Mouse (Mus musculus) thymus, postnatal 4 days (tissue): ENCODE measurements around the gene Mttp.

ENCODE experiments used
- DNase-seq: peaks from one replicate; pipeline ENCODE4 v3.0.0; 2021

Mttp gene

DNA sequence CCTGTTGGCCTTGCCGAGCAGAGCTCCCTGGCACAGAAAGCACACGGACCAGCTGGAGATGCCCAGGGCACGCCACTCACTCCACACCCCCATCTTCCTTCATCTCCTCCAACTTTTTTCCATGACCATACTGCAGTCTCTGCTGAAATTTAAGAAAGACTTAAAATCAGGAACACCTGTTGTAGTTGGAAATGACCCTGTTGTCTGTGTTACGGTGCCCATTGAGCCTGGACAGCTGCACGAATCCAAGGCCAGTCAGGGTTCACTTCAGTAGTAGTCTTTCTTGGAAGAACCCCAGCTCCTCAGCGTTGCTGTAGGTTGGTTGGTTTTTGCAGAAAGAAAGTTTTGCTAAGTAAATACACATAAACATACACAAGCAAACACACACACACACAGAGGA is 95.2 kb downstream of the Mttp start:
- no peak for DNase-seq

DNA sequence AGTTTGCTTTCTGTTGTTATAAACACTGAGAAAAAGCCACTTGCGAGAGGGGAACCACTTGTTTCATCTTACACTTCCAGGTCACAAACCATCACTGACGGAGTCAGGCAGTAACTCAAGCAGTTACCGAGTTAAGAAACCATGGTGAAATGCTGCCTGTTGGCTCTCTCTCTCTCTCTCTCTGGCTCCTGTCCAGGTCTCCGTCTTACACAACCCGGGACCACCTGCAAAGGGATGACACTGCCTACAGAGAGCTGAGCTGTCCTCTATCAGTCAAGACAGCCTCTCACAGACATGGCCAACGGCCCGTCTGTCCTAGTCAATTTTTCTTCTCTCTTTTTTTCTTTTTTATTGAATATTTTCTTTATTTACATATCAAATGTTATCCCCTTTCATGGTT is 101.5 kb downstream of the Mttp start:
- no peak for DNase-seq

DNA sequence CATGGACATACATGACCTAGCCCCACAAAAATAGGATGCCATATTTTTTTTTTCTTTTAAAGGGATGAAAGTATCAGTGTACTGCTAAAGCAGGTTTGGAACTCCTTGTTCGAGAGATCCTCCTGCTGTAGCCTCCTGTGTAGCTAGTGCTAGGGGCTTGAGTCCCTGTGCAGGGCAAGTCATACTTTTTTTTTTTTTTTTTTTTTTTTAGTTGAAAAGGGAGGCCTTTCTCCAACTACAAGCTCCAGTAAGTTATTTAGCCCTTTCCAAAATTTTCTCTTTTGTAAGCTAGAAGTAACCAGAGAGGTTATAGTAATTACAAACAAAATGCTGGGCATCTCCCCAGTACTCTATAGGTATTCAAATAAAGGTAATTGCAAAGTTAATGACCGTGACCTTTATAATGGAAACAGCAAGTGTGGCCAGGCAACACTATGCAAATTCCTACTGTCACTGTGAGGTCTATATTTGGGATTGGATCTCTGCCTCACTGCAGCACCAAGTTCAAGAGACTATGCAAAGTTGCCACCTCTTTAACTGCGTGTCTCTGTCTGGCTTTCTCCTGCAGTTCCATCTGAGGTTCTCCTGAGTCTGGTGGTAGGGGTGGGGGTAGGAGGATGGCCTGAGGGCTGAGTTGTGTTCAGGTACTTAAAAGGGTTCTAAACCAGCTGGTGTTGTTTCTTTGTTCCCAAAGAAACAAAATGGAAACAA is 103.0 kb downstream of the Mttp start:
- DNase-seq, result no peak

DNA sequence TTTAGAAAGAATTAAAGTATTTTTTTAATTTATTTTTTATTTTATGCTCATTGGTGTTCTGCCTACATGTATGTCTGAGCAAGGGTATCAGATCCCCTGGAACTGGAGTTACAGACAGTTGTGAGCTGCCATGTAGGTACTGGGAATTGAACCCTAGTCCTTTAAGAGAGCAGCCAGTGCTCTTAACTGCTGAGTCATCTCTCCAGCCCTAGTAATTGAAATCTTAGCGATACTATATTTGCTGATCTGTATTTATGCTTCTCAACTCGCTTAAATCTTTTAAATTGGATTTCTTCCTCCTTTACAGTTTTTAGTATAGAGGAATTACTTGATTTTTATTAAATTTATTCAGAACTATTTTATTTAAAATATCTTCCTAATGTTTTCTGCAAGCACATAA is 103.8 kb downstream of the Mttp start:
- no peak for DNase-seq
